Mouse (Mus musculus): Measurements from ENCODE around the gene Tmub2.

GRCm38 (mm10) chr11:102327839-102328238 is 43.1 kb downstream of the Tmub2 start:
- TF ChIP-seq CTCF (IDR thresholded peaks at IDR 0.05; ENCODE audit: control insufficient read depth, insufficient read depth, insufficient read length) (no peak), FOSL1 (IDR thresholded peaks at IDR 0.05; ENCODE audit: insufficient read depth, low read length, poor library complexity, severe bottlenecking) (no peak), USF1 (IDR thresholded peaks at IDR 0.05; ENCODE audit: low read depth) (no peak)

Data from C2C12 (cell line).